Mouse (Mus musculus) MEL (cell line): Measurements from ENCODE around the gene Hsph1. TPM values are rescaled to one million over a fixed set of nuclear protein-coding genes. Genes with fewer than 3 reads are reported as not detected.

ENCODE experiments used
- DNase-seq: peaks from one replicate; pipeline ENCODE4 v3.0.0; 2011; ENCODE audit warnings: low read depth, low spot score
- H3K27ac ChIP-seq: 2 replicates; pipeline ENCODE4 v1.5.1; 2012; ENCODE audit warnings: low read depth, mild to moderate bottlenecking, control low read depth, low read length, moderate library complexity; ENCODE audit not compliant: control insufficient read depth
- H3K27me3 ChIP-seq, 2 experiments: fragments of 150-350 bp in 1 of 2; sonication (generic) in 1 of 2; 2 replicates each; pipeline ENCODE4 v1.6.1; 2012; ENCODE audit warnings: low read length in 2 of 2, mild to moderate bottlenecking in 2 of 2, improper control_type of control experiment in 1 of 2, moderate library complexity in 1 of 2; ENCODE audit not compliant: insufficient read depth in 2 of 2, control insufficient read depth in 1 of 2
- H3K36me3 ChIP-seq, 2 experiments: 2 replicates each; pipeline ENCODE4 v1.6.1; 2012 to 2014; ENCODE audit warnings: low read length in 2 of 2, improper control_type of control experiment in 1 of 2, inconsistent platforms in 1 of 2, mild to moderate bottlenecking in 1 of 2; ENCODE audit not compliant: insufficient read depth in 2 of 2, control insufficient read depth in 1 of 2
- H3K4me1 ChIP-seq, 2 experiments: fragments of 150-350 bp in 1 of 2; sonication (generic) in 1 of 2; 2 replicates each; pipeline ENCODE4 v1.6.1; 2012; ENCODE audit warnings: low read length in 2 of 2, improper control_type of control experiment in 1 of 2, mild to moderate bottlenecking in 1 of 2; ENCODE audit not compliant: insufficient read depth in 2 of 2, control insufficient read depth in 1 of 2
- H3K4me3 ChIP-seq, 2 experiments: fragments of 150-350 bp in 1 of 2; sonication (generic) in 1 of 2; 2 replicates each; pipeline ENCODE4 v1.5.1; 2012; ENCODE audit warnings: low read depth in 2 of 2, low read length in 2 of 2, mild to moderate bottlenecking in 2 of 2, moderate library complexity in 2 of 2, control low read depth in 1 of 2, improper control_type of control experiment in 1 of 2; ENCODE audit not compliant: control insufficient read depth in 1 of 2, insufficient read depth in 1 of 2
- H3K79me2 ChIP-seq: 2 replicates; pipeline ENCODE4 v1.6.1; 2012; ENCODE audit warnings: mild to moderate bottlenecking, low read length, moderate library complexity; ENCODE audit not compliant: control insufficient read depth, poor library complexity, insufficient read depth
- H3K9ac ChIP-seq: 2 replicates; pipeline ENCODE4 v1.6.1; 2012; ENCODE audit warnings: low read depth, mild to moderate bottlenecking, control low read depth, low read length, moderate library complexity; ENCODE audit not compliant: control insufficient read depth, poor library complexity, severe bottlenecking
- H3K9me3 ChIP-seq: fragments of 150-350 bp; sonication (generic); replicated peaks from 2 replicates; pipeline ENCODE4 v1.6.1; 2012; ENCODE audit warnings: mild to moderate bottlenecking, low read length, improper control_type of control experiment, moderate library complexity; ENCODE audit not compliant: insufficient read depth
- E2F4 ChIP-seq: IDR thresholded peaks from 2 replicates; pipeline ENCODE4 v1.6.1; 2011; ENCODE audit warnings: low read depth, low read length, improper control_type of control experiment, borderline replicate concordance
- ETS1 ChIP-seq: IDR thresholded peaks from 2 replicates; pipeline ENCODE4 v1.6.1; 2012; ENCODE audit warnings: low read depth, mild to moderate bottlenecking, inconsistent platforms, low read length, improper control_type of control experiment, moderate library complexity
- JUND ChIP-seq: IDR thresholded peaks from 2 replicates; pipeline ENCODE4 v1.6.1; 2011; ENCODE audit warnings: low read depth, mild to moderate bottlenecking, improper control_type of control experiment, low read length
- MAZ ChIP-seq: IDR thresholded peaks from 2 replicates; pipeline ENCODE4 v1.6.1; 2012; ENCODE audit warnings: low read depth, mild to moderate bottlenecking, inconsistent platforms, low read length, improper control_type of control experiment
- MYB ChIP-seq: IDR thresholded peaks from 2 replicates; pipeline ENCODE4 v1.6.1; 2011; ENCODE audit warnings: mild to moderate bottlenecking, low read depth, low read length, improper control_type of control experiment
- MYC ChIP-seq: IDR thresholded peaks from 2 replicates; pipeline ENCODE4 v1.6.1; 2011; ENCODE audit warnings: low read depth, mild to moderate bottlenecking, low read length, improper control_type of control experiment, moderate library complexity
- NELFE ChIP-seq: IDR thresholded peaks from 2 replicates; pipeline ENCODE4 v1.6.1; 2011; ENCODE audit warnings: low read depth, low read length, improper control_type of control experiment
- NRF1 ChIP-seq: IDR thresholded peaks from 2 replicates; pipeline ENCODE4 v1.6.1; 2014; ENCODE audit warnings: low read depth, mild to moderate bottlenecking, inconsistent platforms, low read length, improper control_type of control experiment, moderate library complexity; ENCODE audit not compliant: poor library complexity, insufficient read depth, severe bottlenecking
- POLR2A ChIP-seq, 2 experiments: IDR thresholded peaks; 2 replicates each; pipeline ENCODE4 v1.6.1; 2011 to 2012; ENCODE audit warnings: low read length in 2 of 2, mild to moderate bottlenecking in 2 of 2, control low read depth in 1 of 2, improper control_type of control experiment in 1 of 2, low read depth in 1 of 2, moderate library complexity in 1 of 2; ENCODE audit not compliant: control insufficient read depth in 1 of 2, insufficient read depth in 1 of 2, poor library complexity in 1 of 2
- RAD21 ChIP-seq: IDR thresholded peaks from 2 replicates; pipeline ENCODE4 v1.6.1; 2011; ENCODE audit warnings: mild to moderate bottlenecking, low read depth, low read length, improper control_type of control experiment
- RCOR1 ChIP-seq: IDR thresholded peaks from 2 replicates; pipeline ENCODE4 v1.6.1; 2012; ENCODE audit warnings: low read depth, mild to moderate bottlenecking, inconsistent platforms, low read length, improper control_type of control experiment
- SIN3A ChIP-seq: IDR thresholded peaks from 2 replicates; pipeline ENCODE4 v1.6.1; 2012; ENCODE audit warnings: low read length, improper control_type of control experiment, inconsistent platforms
- SMC3 ChIP-seq: IDR thresholded peaks from 2 replicates; pipeline ENCODE4 v1.6.1; 2011; ENCODE audit warnings: low read depth, low read length, improper control_type of control experiment
- TBP ChIP-seq: IDR thresholded peaks from 2 replicates; pipeline ENCODE4 v1.8.0; 2011; ENCODE audit warnings: low read depth, low read length, improper control_type of control experiment
- TCF12 ChIP-seq: IDR thresholded peaks from 2 replicates; pipeline ENCODE4 v1.6.1; 2014; ENCODE audit warnings: low read depth, mild to moderate bottlenecking, inconsistent platforms, low read length, improper control_type of control experiment, moderate library complexity
- UBTF ChIP-seq: IDR thresholded peaks from 2 replicates; pipeline ENCODE4 v1.6.1; 2012; ENCODE audit warnings: low read depth, mild to moderate bottlenecking, inconsistent platforms, low read length, improper control_type of control experiment, moderate library complexity, borderline replicate concordance; ENCODE audit not compliant: insufficient read depth
- USF2 ChIP-seq, 2 experiments: IDR thresholded peaks; 2 replicates each; pipeline ENCODE4 v1.6.1; 2011 to 2012; ENCODE audit warnings: improper control_type of control experiment in 2 of 2, low read length in 2 of 2, borderline replicate concordance in 1 of 2, inconsistent platforms in 1 of 2, low read depth in 1 of 2, mild to moderate bottlenecking in 1 of 2; ENCODE audit not compliant: insufficient read depth in 1 of 2
- ZKSCAN1 ChIP-seq: IDR thresholded peaks from 2 replicates; pipeline ENCODE4 v1.6.1; 2012; ENCODE audit warnings: low read depth, mild to moderate bottlenecking, inconsistent platforms, low read length, improper control_type of control experiment, moderate library complexity
- ZMIZ1 ChIP-seq: IDR thresholded peaks from 2 replicates; pipeline ENCODE4 v1.6.1; 2012; ENCODE audit warnings: low read depth, mild to moderate bottlenecking, inconsistent platforms, low read length, improper control_type of control experiment, moderate library complexity
- polyA plus RNA-seq, 2 experiments: library from polyadenylated mRNA; stranded (reverse) in 1 of 2; unstranded in 1 of 2; fragments of >175 nt in 1 of 2; fragments of >200 nt in 1 of 2; gene quantifications; 2 replicates each; pipeline versions ENCODE4 v1.2.1 to v1.2.4; 2012; ENCODE audit warnings: low replicate concordance in 2 of 2, low read depth in 1 of 2; ENCODE audit not compliant: insufficient read length in 2 of 2, insufficient read depth in 1 of 2, missing spikeins in 1 of 2
- total RNA-seq: library from RNA; depleted of rRNA; stranded (reverse); fragments of 300-350 nt; gene quantifications from 2 replicates; pipeline ENCODE4 v1.2.3, GENCODE M21; 2012

The Hsph1 gene
- total and polyA plus RNA-seq, 3 experiments, result 176 to 388 (median 300) TPM

DNA sequence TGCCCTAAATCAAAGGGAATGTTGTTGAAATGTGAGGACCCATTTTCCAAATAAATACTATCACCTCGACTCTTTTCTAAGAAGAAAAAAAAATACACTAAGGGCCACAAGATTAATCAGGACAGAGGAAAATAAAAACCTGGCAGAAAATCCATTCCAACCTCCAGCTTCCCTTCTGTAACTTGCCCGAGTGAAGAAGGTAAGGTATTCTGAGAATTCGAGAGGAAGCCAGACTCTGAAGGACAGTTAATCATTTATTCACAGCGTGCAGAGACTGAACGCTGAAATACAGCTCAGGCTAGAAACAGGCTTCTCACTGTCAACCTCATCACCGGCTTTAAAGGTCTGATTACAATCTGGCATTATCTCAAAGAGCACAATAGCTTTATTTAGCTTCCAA is 13.5 kb downstream of the Hsph1 start:
- TF ChIP-seq ZKSCAN1 (no peak), NRF1 (no peak), ETS1 (no peak), TCF12 (no peak), SMC3 (no peak), NELFE (no peak), MAZ (no peak), E2F4 (no peak), TBP (no peak), POLR2A (IDR thresholded peaks at IDR 0.05; ENCODE audit: control insufficient read depth in 1 of 2, insufficient read depth in 1 of 2, low read depth in 1 of 2, low read length in 2 of 2, poor library complexity in 1 of 2) (no peak), USF2 (IDR thresholded peaks at IDR 0.05; ENCODE audit: borderline replicate concordance in 1 of 2, insufficient read depth in 1 of 2, low read depth in 1 of 2, low read length in 2 of 2) (no peak), RAD21 (no peak), SIN3A (no peak), ZMIZ1 (no peak), RCOR1 (no peak), JUND (no peak), UBTF (no peak)
- TF ChIP-seq, all 39 proteins: peak for 0
- Histone ChIP-seq H3K4me1 (peaks cover 9 to 15% of the 10 kb centered on the region in 2 experiments), H3K36me3 (peaks cover 31 to 77% of the 10 kb centered on the region in 2 experiments), H3K27ac (no peak overlapping the region), H3K79me2 (peaks cover 7% of the 10 kb centered on the region), H3K9me3 (no peaks in the 10 kb centered on the region), H3K4me3 (no peak overlapping the region), H3K9ac (no peak overlapping the region), H3K27me3 (no peaks in the 10 kb centered on the region)
- no peak for DNase-seq

- Histone ChIP-seq H3K36me3 (peaks cover 31 to 76% of the 10 kb centered on the region in 2 experiments), H3K4me1 (peaks cover 9 to 15% of the 10 kb centered on the region in 2 experiments), H3K27me3 (no peaks in the 10 kb centered on the region), H3K79me2 (peaks cover 7% of the 10 kb centered on the region), H3K9me3 (no peaks in the 10 kb centered on the region), H3K9ac (no peak overlapping the region), H3K27ac (no peak overlapping the region), H3K4me3 (no peak overlapping the region)
- TF ChIP-seq MYC, result no peak
- TF ChIP-seq TBP, result no peak
- TF ChIP-seq POLR2A (IDR thresholded peaks at IDR 0.05; ENCODE audit: control insufficient read depth in 1 of 2, insufficient read depth in 1 of 2, low read depth in 1 of 2, low read length in 2 of 2, poor library complexity in 1 of 2), result no peak
- no peak for TF ChIP-seq MYB
- no peak for TF ChIP-seq NRF1
- DNase-seq, result no peak
Observed at GRCm38 (mm10) chr5:149622152-149622551, 14.0 kb downstream of the Hsph1 start.
